Mouse (Mus musculus) adrenal gland, adult (tissue): ENCODE measurements at regions not wholly inside any gene's neighbourhood (a gene's known extent, or its start where the extent isn't known, plus 50 kb on each side); places are given as distances from the start of the nearest gene placed in this dataset.

ENCODE experiments used
- DNase-seq, 2 experiments: peaks; one replicate each; pipeline ENCODE4 v3.0.0; 2022 to 2023; ENCODE audit warnings: low spot score in 1 of 2; ENCODE audit not compliant: inconsistent age in 2 of 2

DNA sequence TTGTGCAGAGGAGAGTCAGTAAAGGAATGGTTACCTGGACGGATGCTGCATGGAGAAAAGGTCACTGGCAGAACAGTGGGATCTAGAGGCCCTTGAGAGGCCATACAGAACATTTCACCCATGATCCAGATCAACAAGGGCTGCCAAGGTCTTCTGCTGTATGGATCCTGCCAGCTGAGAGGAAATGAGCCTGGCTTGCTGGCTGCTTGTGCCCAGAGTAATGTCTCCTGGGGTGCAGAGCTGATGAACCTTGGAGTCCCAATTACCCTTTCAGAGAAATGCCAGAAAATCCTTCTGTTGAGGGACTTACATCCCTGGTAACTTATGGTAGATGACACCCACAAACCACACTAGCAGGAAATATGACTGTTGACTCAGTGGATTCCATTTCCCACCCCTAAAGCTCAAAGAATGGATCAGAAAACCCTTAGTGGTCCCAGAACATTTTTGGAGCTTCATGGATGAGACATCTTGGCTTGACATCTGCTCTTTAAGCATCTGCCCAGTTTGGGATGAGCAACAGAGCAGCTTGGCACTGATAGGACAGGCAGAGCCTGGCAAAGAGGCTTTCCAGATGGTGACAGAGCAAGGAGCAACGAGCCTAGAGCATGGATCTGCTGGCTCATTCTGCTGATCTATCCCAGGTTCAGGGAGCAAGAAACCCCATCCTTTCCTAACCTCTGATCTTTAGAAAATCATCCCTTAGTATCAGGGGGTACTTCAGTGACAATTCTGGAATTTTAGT is 416.6 kb downstream of the Adra2a start:
- DNase-seq, result no peak

DNA sequence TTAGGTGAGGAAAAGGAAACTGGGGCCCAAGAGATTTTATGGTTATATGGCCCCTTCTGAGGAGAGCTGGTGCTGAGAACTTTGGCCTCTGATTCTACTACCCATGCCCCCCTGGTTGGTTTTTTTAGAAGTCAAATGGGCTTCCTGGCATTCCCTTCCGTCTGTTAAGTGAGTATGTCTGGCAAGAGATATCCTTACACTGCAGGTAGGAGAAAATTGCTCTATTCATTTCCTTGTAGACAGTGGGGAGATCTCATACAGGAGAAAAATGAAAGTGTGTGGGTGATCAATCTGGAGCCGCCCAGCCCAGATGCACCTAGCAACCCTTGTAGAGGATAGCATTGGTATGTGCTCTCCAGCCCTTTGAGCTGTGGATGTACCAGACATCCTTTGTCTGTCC is 418.5 kb downstream of the Adra2a start:
- no peak for DNase-seq

DNA sequence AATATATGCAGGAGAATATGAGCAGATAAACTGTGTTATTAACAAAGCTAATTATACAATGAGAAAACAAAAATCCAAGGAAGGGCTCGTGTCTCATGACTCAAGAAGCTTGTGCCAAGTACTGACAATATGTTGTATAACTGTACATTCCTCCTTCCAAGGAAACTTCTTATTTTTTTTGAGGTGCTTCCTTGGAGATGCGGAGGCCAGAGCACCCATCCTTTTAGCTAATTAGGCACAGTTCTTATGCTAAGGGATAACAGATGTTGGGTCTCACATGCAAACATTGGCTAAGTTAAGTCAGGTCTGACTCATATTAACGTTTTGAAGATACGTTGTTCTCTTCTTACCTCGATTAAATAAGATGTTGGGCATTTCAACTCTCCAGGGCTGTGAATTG is 426.1 kb downstream of the Adra2a start:
- DNase-seq, result no peak

- peak in 1 of 2 experiments; percentile 34 for DNase-seq
Observed at GRCm38 (mm10) chr19:54498066-54498465, 454.1 kb downstream of the Adra2a start.

- DNase-seq, result peak in 1 of 2 experiments; percentile 51
Observed at GRCm38 (mm10) chr19:54533858-54534257, 489.9 kb downstream of the Adra2a start.

- no peak for DNase-seq
Observed at GRCm38 (mm10) chr19:54555351-54555750, 511.4 kb downstream of the Adra2a start.

DNA sequence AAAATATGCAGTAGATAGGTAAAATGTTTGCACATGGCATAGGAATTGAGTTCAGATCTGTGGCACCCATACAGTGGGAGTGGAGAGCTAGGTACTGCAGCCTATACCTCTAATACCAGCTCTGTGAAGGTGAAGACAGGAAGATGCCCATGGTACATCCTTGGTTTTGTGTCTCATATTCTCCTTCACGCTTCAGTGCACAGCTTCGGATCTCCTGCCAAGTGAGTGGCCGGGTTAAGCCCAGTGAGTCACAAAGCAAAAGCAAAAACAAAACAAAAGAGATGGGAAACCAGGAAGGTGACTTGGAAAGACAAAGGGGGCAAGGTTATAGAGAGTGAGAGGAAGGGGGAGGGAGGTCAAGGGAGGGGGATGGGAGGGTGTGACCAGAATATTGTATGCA is 514.0 kb downstream of the Adra2a start:
- DNase-seq, result peak in 1 of 2 experiments; percentile 51

- no peak for DNase-seq
Observed at GRCm38 (mm10) chr19:54583574-54583973, 539.6 kb downstream of the Adra2a start.

- DNase-seq, result no peak
Observed at GRCm38 (mm10) chr19:54584687-54585237, 540.8 kb downstream of the Adra2a start.

DNA sequence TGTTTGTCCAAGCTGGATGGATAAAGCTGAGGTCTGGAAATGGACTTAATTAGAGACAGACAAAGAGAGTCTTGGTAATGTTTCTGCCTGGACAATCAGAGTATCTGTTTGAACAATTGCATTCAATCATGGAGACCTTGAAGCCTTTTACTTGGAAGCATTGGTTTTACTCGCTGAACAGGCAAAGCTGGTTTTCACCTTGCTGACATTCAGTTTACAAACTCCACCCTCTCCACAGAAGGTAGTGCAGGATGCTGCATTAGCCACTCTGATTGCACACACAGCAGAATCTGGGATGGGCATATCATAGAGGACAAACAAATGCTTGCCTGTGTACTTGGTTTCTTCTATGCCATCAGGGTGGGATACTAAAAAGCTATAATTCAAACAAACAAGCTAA is 541.4 kb downstream of the Adra2a start:
- no peak for DNase-seq

GRCm38 (mm10) chr19:54603345-54603744 is 523.7 kb downstream of the Gpam start:
- DNase-seq, result no peak

DNA sequence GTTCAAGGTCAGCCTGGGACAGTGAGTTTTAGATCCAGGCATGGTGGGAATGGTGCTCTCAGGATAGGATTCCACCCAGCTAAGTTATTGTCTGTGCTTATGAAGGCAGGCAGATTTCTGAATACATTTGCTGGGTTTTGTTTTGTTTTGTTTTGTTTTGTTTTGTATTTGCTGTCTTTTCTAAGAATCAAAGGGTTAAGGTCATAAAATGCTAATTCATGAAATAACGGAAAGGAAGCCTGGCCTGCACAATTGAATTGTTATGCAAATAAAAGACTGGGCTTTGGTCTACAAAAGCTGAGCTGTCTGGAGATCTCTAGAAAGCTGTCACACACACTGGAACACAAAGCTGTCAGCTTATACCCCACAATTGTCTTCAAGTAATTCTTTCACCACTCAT is 521.7 kb downstream of the Gpam start:
- DNase-seq, result no peak

DNA sequence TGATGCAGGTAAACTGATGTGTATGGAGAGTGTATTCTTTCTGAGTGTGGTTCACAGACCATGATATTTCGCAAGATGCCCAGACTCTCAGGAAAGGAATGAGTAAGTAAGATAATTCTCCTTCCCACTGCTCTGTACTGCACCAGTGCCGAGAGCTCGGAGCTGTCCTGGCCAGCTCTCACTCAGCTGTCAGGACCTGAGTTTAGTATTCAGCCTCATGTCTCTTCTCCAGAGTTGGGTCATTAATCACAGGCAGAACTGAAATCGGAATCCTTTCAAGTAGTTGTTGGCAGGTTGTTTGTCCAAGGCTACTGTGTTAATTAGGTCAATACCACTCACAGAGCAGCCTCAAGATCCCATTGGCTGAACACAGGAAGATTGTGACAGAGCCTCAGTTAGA is 510.1 kb downstream of the Gpam start:
- peak in 1 of 2 experiments; percentile 58 for DNase-seq
